Mouse (Mus musculus) liver, embryonic 11.5 days (tissue): ENCODE results near the gene Ntm. TPM values are rescaled to one million over a fixed set of nuclear protein-coding genes. Genes with fewer than 3 reads are reported as not detected.

ENCODE experiments used
- ATAC-seq: fragments of 200-750 bp; cut with Nextera tagmentation; replicated peaks from 2 replicates; pipeline ENCODE4 v1.8.0; 2017; ENCODE audit warnings: moderate number of reproducible peaks, mild to moderate bottlenecking, moderate TSS enrichment, moderate library complexity; ENCODE audit not compliant: low FRiP score
- DNase-seq: peaks from one replicate; pipeline ENCODE4 v3.0.0-alpha.2; 2017; ENCODE audit warnings: low spot score
- H3K27ac ChIP-seq: fragments of 300-500 bp; sonication (generic); 2 replicates; pipeline ENCODE4 v1.5.1; 2014; ENCODE audit warnings: mild to moderate bottlenecking, low read depth, low read length, control low read depth
- H3K27me3 ChIP-seq: fragments of 300-500 bp; sonication (generic); replicated peaks from 2 replicates; pipeline ENCODE4 v1.6.1; 2014; ENCODE audit warnings: low read length, mixed read lengths; ENCODE audit not compliant: control insufficient read depth, insufficient read depth
- H3K36me3 ChIP-seq: fragments of 300-500 bp; sonication (generic); 2 replicates; pipeline ENCODE4 v1.6.1; 2014; ENCODE audit warnings: mild to moderate bottlenecking, low read length, moderate library complexity, mixed read lengths; ENCODE audit not compliant: control insufficient read depth, insufficient read depth
- H3K4me1 ChIP-seq: fragments of 300-500 bp; sonication (generic); replicated peaks from 2 replicates; pipeline ENCODE4 v1.6.1; 2014; ENCODE audit warnings: low read length, mixed read lengths; ENCODE audit not compliant: control insufficient read depth, insufficient read depth
- H3K4me2 ChIP-seq: fragments of 300-500 bp; sonication (generic); 2 replicates; pipeline ENCODE4 v1.6.1; 2014; ENCODE audit warnings: mild to moderate bottlenecking, control low read depth, moderate library complexity
- H3K4me3 ChIP-seq: fragments of 300-500 bp; sonication (generic); 2 replicates; pipeline ENCODE4 v1.5.1; 2014; ENCODE audit warnings: low read depth, low read length, control low read depth
- H3K9ac ChIP-seq: fragments of 300-500 bp; sonication (generic); 2 replicates; pipeline ENCODE4 v1.6.1; 2014; ENCODE audit warnings: low read depth, low read length, control low read depth
- H3K9me3 ChIP-seq: fragments of 300-500 bp; sonication (generic); 2 replicates; pipeline ENCODE4 v1.6.1; 2016; ENCODE audit warnings: low read length, inconsistent platforms, mixed read lengths; ENCODE audit not compliant: control insufficient read depth
- WGBS: fragments of 180-500 bp; shearing (Covaris S2); extraction: QIAGEN DNeasy Blood & Tissue Kit; methylation state at CpG from one replicate; pipeline ENCODE4 v1.1.7; 2014; 5-methylcytosine and 5-hydroxymethylcytosine counted together
- polyA plus RNA-seq: library from polyadenylated mRNA; unstranded; fragments of >200 nt; fragmentation: Nextera tagmentation; extraction: Ambion mirVana; gene quantifications from 2 replicates; pipeline ENCODE4 v1.2.1, GENCODE M21; 2014

The Ntm gene
- polyA plus RNA-seq, 1 experiment from 2014 or later, result 4.4 TPM

GRCm38 (mm10) chr9:29736031-29736430 lies 226.9 kb downstream of the Ntm start:
- Histone ChIP-seq H3K27me3 (no peaks in the 10 kb centered on the region), H3K9me3 (no peaks in the 10 kb centered on the region), H3K4me2 (no peak overlapping the region), H3K36me3 (no peaks in the 10 kb centered on the region), H3K9ac (no peak overlapping the region), H3K4me1 (no peaks in the 10 kb centered on the region), H3K4me3 (no peak overlapping the region), H3K27ac (no peak overlapping the region)
- 26% methylated on average over 3 of the region's 3 CpGs for WGBS
- ATAC-seq (no peak), DNase-seq (no peak)

GRCm38 (mm10) chr9:29732895-29733294 lies 230.0 kb downstream of the Ntm start:
- H3K36me3 ChIP-seq, result no peaks in the 10 kb centered on the region
- H3K27me3 ChIP-seq, result no peaks in the 10 kb centered on the region
- H3K27ac ChIP-seq, result no peak overlapping the region
- 81% methylated on average over 3 of the region's 3 CpGs for WGBS
- no peak for ATAC-seq
- no peaks in the 10 kb centered on the region for H3K9me3 ChIP-seq
- no peaks in the 10 kb centered on the region for H3K4me1 ChIP-seq
- no peak overlapping the region for H3K4me2 ChIP-seq
- H3K9ac ChIP-seq, result no peak overlapping the region
- DNase-seq, result no peak
- H3K4me3 ChIP-seq, result no peak overlapping the region

GRCm38 (mm10) chr9:29731672-29732071 lies 231.3 kb downstream of the Ntm start:
- H3K4me1 ChIP-seq, result no peaks in the 10 kb centered on the region

GRCm38 (mm10) chr9:29727540-29728432 lies 235.2 kb downstream of the Ntm start:
- no peak overlapping the region for H3K9ac ChIP-seq
- H3K4me3 ChIP-seq, result no peak overlapping the region
- no peaks in the 10 kb centered on the region for H3K36me3 ChIP-seq
- no peaks in the 10 kb centered on the region for H3K4me1 ChIP-seq
- H3K27ac ChIP-seq, result no peak overlapping the region
- no peaks in the 10 kb centered on the region for H3K9me3 ChIP-seq
- no peak for DNase-seq
- 79% methylated on average over 19 of the region's 19 CpGs for WGBS
- no peaks in the 10 kb centered on the region for H3K27me3 ChIP-seq
- ATAC-seq, result no peak
- H3K4me2 ChIP-seq, result no peak overlapping the region

More at GRCm38 (mm10) chr9:29731672-29732071, 231.3 kb downstream of the Ntm start:
- WGBS, result 65% methylated on average over 3 of the region's 3 CpGs
- Histone ChIP-seq H3K9me3 (no peaks in the 10 kb centered on the region), H3K4me2 (no peak overlapping the region), H3K9ac (no peak overlapping the region), H3K27ac (no peak overlapping the region), H3K27me3 (no peaks in the 10 kb centered on the region), H3K4me3 (no peak overlapping the region), H3K36me3 (no peaks in the 10 kb centered on the region)
- ATAC-seq (no peak), DNase-seq (no peak)

GRCm38 (mm10) chr9:29721461-29721860 lies 241.5 kb downstream of the Ntm start:
- Histone ChIP-seq H3K9ac (no peak overlapping the region), H3K4me1 (no peaks in the 10 kb centered on the region), H3K27me3 (no peaks in the 10 kb centered on the region), H3K27ac (no peak overlapping the region), H3K4me3 (no peak overlapping the region), H3K36me3 (no peaks in the 10 kb centered on the region), H3K4me2 (no peak overlapping the region), H3K9me3 (no peaks in the 10 kb centered on the region)
- no peak for ATAC-seq
- 41% methylated on average over 1 of the region's 1 CpGs for WGBS
- DNase-seq, result no peak

GRCm38 (mm10) chr9:29716795-29717194 lies 246.1 kb downstream of the Ntm start:
- H3K9me3 ChIP-seq, result no peaks in the 10 kb centered on the region
- DNase-seq (no peak), ATAC-seq (no peak)
- WGBS, result 47% methylated on average over 2 of the region's 2 CpGs
- no peaks in the 10 kb centered on the region for H3K4me1 ChIP-seq
- no peak overlapping the region for H3K9ac ChIP-seq
- no peak overlapping the region for H3K4me3 ChIP-seq
- H3K36me3 ChIP-seq, result no peaks in the 10 kb centered on the region
- H3K27me3 ChIP-seq, result no peaks in the 10 kb centered on the region
- H3K4me2 ChIP-seq, result no peak overlapping the region
- no peak overlapping the region for H3K27ac ChIP-seq

- no peak for DNase-seq
- H3K4me2 ChIP-seq, result no peak overlapping the region
- ATAC-seq, result no peak
- no peak overlapping the region for H3K27ac ChIP-seq
- H3K4me3 ChIP-seq, result no peak overlapping the region
- 82% methylated on average over 4 of the region's 4 CpGs for WGBS
- no peaks in the 10 kb centered on the region for H3K9me3 ChIP-seq
- H3K9ac ChIP-seq, result no peak overlapping the region
- H3K4me1 ChIP-seq, result no peaks in the 10 kb centered on the region
- H3K27me3 ChIP-seq, result no peaks in the 10 kb centered on the region
- H3K36me3 ChIP-seq, result no peaks in the 10 kb centered on the region
Observed at GRCm38 (mm10) chr9:29698276-29698675, 264.7 kb downstream of the Ntm start.

- no peak for DNase-seq
- Histone ChIP-seq H3K4me1 (no peaks in the 10 kb centered on the region), H3K9me3 (no peaks in the 10 kb centered on the region), H3K4me2 (no peak overlapping the region), H3K27me3 (no peaks in the 10 kb centered on the region), H3K4me3 (no peak overlapping the region), H3K36me3 (no peaks in the 10 kb centered on the region), H3K9ac (no peak overlapping the region), H3K27ac (no peak overlapping the region)
- no peak for ATAC-seq
- WGBS, result 59% methylated on average over 2 of the region's 2 CpGs
Observed at GRCm38 (mm10) chr9:29694151-29694550, 268.8 kb downstream of the Ntm start.
